Mouse (Mus musculus) midbrain, embryonic 16.5 days (tissue): ENCODE measurements at regions not wholly inside any gene's neighbourhood (a gene's known extent, or its start where the extent isn't known, plus 50 kb on each side); places are given as distances from the start of the nearest gene placed in this dataset.
"Not testable (repeated sequence)": the region's sequence is repeated elsewhere in the genome, so short reads cannot be mapped to it uniquely, and the experiment has no call there.

Experiments used
- ATAC-seq: fragments of 200-750 bp; cut with Nextera tagmentation; 2 replicates; pipeline ENCODE4 v1.8.0; 2017; ENCODE audit warnings: moderate TSS enrichment
- H3K27ac ChIP-seq: fragments of 300-500 bp; sonication (generic); 2 replicates; pipeline ENCODE4 v1.5.1; 2014; ENCODE audit warnings: mild to moderate bottlenecking, low read length, mixed read lengths
- H3K27me3 ChIP-seq: fragments of 300-500 bp; sonication (generic); 2 replicates; pipeline ENCODE4 v1.6.1; 2014; ENCODE audit warnings: low read depth, low read length, mixed read lengths; ENCODE audit not compliant: control insufficient read depth, insufficient read depth
- H3K36me3 ChIP-seq: fragments of 300-500 bp; sonication (generic); 2 replicates; pipeline ENCODE4 v1.6.1; 2014; ENCODE audit warnings: mild to moderate bottlenecking, low read length, moderate library complexity, mixed read lengths; ENCODE audit not compliant: control insufficient read depth, insufficient read depth
- H3K4me1 ChIP-seq: fragments of 300-500 bp; sonication (generic); 2 replicates; pipeline ENCODE4 v1.6.1; 2014; ENCODE audit warnings: mild to moderate bottlenecking, low read length, mixed read lengths; ENCODE audit not compliant: control insufficient read depth, insufficient read depth
- H3K4me2 ChIP-seq: fragments of 300-500 bp; sonication (generic); 2 replicates; pipeline ENCODE4 v1.6.1; 2014; ENCODE audit warnings: mild to moderate bottlenecking, low read length, mixed read lengths
- H3K4me3 ChIP-seq: fragments of 300-500 bp; sonication (generic); 2 replicates; pipeline ENCODE4 v1.5.1; 2014; ENCODE audit warnings: low read depth, mild to moderate bottlenecking, low read length, moderate library complexity, mixed read lengths
- H3K9ac ChIP-seq: fragments of 300-500 bp; sonication (generic); 2 replicates; pipeline ENCODE4 v1.6.1; 2014; ENCODE audit warnings: low read depth, low read length, mixed read lengths
- H3K9me3 ChIP-seq: fragments of 300-500 bp; sonication (generic); replicated peaks from 2 replicates; pipeline ENCODE4 v1.6.1; 2014; ENCODE audit warnings: mild to moderate bottlenecking, low read length, mixed read lengths; ENCODE audit not compliant: control insufficient read depth, poor library complexity, severe bottlenecking
- WGBS: fragments of 180-500 bp; shearing (Covaris S2); extraction: QIAGEN DNeasy Blood & Tissue Kit; methylation state at CpG from one replicate; pipeline ENCODE4 v1.1.7; 2014; 5-methylcytosine and 5-hydroxymethylcytosine counted together

DNA sequence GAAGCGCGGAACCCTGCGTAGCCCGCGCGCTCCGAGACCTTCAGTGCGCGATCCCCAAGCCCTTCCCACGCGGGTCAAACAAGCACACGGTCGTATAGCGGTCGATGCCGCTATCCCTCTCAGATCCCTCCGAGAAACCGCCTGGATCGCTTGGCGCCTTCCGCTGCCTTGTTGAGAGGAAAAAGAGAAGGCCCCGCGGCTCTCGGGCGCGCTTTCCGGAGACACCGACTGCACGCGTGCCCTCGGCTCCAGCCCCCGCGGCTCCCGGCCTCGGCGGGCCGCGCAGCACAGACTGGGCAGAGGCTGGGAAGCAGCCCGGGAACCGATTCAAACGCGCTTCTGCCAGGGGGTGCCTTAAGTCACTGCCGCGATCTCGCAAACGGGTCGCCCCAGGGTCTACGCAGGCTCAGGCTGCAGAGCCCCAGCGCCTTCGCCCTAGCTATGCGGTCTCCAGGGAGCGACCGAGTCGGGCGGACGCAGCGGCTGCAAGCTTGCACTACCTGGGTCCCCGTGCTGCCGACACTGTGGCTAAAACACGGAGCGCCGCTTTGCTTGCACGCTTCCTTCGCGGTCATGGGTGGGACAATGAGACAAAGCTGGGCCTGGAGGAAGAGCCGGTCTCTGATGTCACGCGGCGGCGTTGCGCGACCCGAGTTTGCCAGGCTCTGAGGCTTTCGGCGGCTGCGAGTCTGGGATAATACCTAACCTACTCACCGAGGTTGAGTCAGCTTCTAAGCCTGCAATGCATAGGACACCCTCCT, 87.3 kb downstream of the Crisp4 start:
- Histone ChIP-seq H3K4me2 (peak overlapping the region; percentile 77), H3K27me3 (no peaks in the 10 kb centered on the region; the same call in 1 of the 2 replicates), H3K27ac (peak overlapping the region; percentile 67), H3K9me3 (no peaks in the 10 kb centered on the region), H3K4me3 (peak overlapping the region; percentile 60), H3K36me3 (no peaks in the 10 kb centered on the region), H3K9ac (peak overlapping the region; percentile 75), H3K4me1 (peaks cover 11% of the 10 kb centered on the region)
- peak; percentile 92 for ATAC-seq
- under 1% methylated on average over 77 of the region's 77 CpGs for WGBS

DNA sequence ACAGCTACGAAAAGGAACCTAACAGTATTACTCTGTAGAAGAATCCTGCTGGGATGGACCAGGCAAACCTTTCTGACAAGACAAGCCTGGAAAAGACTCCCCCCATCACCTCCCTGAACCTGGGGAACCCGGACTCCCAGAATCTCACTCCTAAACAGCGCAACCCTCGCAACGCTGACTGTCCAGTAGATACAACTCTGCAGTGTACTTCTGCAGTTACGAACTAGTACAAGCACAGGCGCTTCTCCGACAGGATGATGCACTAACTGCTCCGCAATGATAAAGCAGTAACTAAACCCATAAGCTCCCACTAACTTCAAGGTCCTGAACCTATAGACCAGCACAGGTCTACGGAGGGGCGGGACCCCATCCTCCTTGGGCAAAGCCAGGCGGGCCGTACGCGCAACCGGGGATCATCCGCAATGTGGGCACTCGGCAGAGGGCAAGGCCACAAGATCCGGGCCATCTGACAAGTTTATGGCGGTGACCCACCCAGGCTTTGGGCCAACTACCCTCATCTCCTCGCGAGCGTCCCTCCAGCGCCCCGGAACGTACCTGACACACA, 88.0 kb downstream of the Crisp4 start:
- Histone ChIP-seq H3K9me3 (no peaks in the 10 kb centered on the region), H3K27ac (peak overlapping the region; percentile 67), H3K4me2 (peak overlapping the region; percentile 77), H3K4me1 (peaks cover 11% of the 10 kb centered on the region), H3K4me3 (peak overlapping the region; percentile 60), H3K27me3 (no peaks in the 10 kb centered on the region; the same call in 1 of the 2 replicates), H3K36me3 (no peaks in the 10 kb centered on the region), H3K9ac (peak overlapping the region; percentile 75)
- WGBS = under 1% methylated on average over 26 of the region's 26 CpGs
- ATAC-seq = peak; percentile 63

DNA sequence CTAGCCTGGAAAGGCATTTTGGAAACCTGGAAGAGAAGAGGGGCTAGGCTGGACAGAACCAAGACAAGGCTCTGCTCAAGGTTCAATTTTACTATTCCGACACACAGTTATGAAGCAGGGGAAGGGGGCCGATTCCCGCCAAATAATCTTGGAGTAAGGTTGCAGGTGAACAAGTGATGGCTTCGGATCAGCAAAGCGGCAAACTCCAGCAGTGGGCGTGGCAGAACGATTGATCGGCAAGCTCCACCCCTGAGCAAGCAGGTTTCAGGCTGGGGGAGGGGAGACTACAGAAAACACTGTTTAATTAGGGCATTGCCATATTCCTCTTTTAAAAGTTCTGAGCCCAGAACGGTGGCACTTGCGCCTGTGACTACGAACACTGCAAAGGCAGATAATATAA, 88.7 kb downstream of the Crisp4 start:
- WGBS = 9% methylated on average over 11 of the region's 11 CpGs
- Histone ChIP-seq H3K4me1 (peaks cover 11% of the 10 kb centered on the region), H3K4me2 (peak overlapping the region; percentile 77), H3K4me3 (peak overlapping the region; percentile 60)
- H3K27me3 ChIP-seq, H3K27ac ChIP-seq, ATAC-seq, H3K9me3 ChIP-seq, H3K9ac ChIP-seq, H3K36me3 ChIP-seq: not testable (repeated sequence)

DNA sequence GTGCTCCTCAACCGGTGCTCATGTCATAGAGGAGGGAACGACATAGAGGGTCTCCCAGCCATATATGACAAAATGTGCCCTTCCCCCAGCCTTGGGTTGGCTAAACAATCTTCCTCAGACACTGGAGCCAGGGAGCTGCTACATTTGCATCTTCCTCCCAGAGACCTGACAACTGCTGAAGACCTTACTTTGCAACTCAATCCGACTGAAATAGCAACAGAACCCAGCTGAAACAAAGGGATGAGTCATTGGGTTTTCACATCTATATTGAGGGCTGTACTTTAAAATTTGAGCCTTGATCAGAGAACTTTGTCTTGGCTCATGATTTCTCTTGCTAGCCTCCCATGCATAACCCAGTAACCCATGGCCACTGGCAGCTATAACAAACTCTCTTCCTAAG, 115.5 kb downstream of the Crisp4 start:
- 51% methylated on average over 3 of the region's 3 CpGs for WGBS
- no peaks in the 10 kb centered on the region for H3K9me3 ChIP-seq
- no peaks in the 10 kb centered on the region for H3K27me3 ChIP-seq
- H3K27ac ChIP-seq = no peak overlapping the region
- H3K4me3 ChIP-seq = no peak overlapping the region
- H3K9ac ChIP-seq = no peak overlapping the region
- no peaks in the 10 kb centered on the region for H3K4me1 ChIP-seq
- no peaks in the 10 kb centered on the region for H3K36me3 ChIP-seq
- ATAC-seq = no peak
- H3K4me2 ChIP-seq = no peak overlapping the region

DNA sequence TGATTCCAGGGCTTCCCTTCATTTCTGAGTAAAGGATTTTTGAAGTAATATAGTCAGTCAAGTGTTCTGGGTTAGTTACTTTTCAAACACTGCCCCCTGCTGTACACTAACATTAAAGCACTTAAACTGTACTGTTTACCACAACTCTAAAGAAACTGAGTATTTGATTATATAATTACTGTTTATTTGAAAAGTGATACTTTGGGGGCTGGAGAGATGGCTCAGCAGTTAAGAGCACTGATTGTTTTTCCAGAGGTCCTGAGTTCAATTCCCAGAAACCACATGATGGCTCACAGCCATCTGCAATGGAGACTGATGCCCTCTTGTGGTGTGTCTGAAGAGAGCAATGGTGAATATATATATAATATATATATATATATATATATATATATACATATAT, 132.8 kb downstream of the Crisp4 start:
- ATAC-seq, H3K27ac ChIP-seq, H3K4me2 ChIP-seq, H3K4me1 ChIP-seq, H3K36me3 ChIP-seq, H3K9me3 ChIP-seq, H3K4me3 ChIP-seq, H3K9ac ChIP-seq, H3K27me3 ChIP-seq: not testable (repeated sequence)

DNA sequence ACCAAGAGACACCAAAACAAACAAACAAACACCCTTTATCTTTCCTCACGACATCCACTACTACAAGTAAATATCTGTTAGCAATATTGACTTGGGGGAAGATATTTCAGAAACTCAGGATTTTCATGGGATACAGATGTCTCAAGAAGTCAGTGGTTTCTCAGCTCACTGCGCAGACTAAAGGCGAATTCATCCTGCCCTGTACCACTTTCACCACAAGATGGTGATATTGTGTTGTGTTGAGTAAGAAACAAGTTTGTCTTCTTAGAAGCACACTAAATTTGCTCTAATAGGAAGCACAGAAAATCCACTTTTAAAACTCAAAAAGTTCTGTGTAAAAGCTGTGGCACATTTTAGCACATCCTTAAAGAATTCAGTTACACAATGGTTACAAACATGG, 165.1 kb downstream of the Crisp4 start:
- H3K27ac ChIP-seq = no peak overlapping the region
- H3K9me3 ChIP-seq = no peaks in the 10 kb centered on the region
- no peak overlapping the region for H3K9ac ChIP-seq
- H3K4me2 ChIP-seq = no peak overlapping the region
- ATAC-seq = peak; percentile 81
- WGBS = 12% methylated on average over 3 of the region's 3 CpGs
- H3K36me3 ChIP-seq = no peaks in the 10 kb centered on the region
- H3K4me3 ChIP-seq = no peak overlapping the region
- H3K4me1 ChIP-seq = no peaks in the 10 kb centered on the region
- H3K27me3 ChIP-seq = no peaks in the 10 kb centered on the region

DNA sequence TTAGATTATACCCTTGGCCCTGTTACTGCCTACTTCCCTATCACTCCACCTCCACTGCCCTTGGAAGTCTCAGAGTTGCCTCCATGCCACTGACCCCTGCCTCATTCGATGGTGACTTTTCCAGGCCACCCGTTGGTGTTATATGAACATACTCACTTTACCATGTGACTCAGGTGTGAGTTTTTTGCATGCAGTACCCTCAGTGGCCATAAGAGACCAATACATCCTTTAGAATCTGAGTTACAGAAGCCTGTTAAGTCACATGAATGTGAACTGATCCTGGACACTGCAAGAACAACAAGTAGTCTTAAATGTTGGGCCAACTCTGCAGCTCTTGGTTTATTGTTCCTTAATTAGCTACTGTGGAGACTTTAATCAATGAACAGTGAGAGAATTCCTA, 167.6 kb downstream of the Crisp4 start:
- 89% methylated on average over 2 of the region's 2 CpGs for WGBS
- no peak overlapping the region for H3K9ac ChIP-seq
- no peaks in the 10 kb centered on the region for H3K4me1 ChIP-seq
- H3K9me3 ChIP-seq = no peaks in the 10 kb centered on the region
- no peaks in the 10 kb centered on the region for H3K36me3 ChIP-seq
- no peak overlapping the region for H3K4me2 ChIP-seq
- no peak overlapping the region for H3K4me3 ChIP-seq
- H3K27ac ChIP-seq = no peak overlapping the region
- ATAC-seq = no peak
- no peaks in the 10 kb centered on the region for H3K27me3 ChIP-seq

DNA sequence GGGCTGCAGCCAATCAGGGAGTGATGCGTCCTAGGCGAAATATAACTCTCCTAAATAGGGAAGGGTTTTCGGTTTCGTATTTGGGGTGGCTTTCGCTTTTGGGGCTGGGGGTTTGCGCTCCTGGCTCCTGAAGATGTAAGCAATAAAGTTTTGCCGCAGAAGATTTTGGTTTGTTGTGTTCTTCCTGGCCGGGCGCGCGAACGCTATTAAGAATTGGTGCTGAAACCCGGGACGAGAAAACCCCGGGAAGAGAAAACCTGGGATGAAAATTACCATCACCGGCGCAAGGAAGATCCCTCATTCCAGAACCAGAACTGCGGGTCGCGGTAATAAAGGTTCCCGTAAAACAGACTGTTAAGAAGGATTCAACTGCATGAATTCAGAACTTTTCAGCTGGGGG, 188.8 kb downstream of the Crisp4 start:
- H3K27me3 ChIP-seq = not testable (repeated sequence)

DNA sequence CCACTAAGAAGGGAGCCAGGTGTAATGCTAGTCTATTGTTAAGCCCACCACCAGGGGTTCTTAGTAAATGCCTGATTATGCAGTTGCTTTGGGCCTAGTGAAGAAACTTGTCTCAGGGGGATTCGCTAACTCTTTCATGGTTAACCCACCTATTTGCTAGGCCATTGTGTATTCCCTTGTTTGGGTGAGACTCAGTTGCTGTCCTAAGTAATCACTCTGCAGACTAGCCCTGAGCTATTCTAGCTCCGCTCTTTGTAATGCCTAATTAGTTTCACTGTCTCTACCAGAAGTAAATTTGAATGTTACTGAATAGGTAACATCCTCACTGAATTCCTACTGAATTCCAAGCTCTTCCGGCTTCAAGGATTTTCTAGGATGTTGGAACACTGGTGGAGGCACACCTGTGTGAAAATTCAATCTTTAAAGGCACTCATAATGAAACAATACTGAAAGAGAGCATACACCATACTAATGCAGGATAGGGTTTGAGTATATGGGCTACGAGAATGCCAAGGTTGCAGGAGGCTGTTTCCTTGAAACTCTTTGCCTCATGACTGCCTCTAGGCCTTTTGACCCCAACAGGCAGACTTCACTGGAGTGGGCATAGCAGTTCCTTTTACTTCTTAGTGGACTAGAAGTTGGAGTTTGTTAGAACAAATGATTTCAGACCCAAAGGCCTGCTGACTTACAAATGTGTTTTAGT, 213.4 kb downstream of the Crisp4 start:
- H3K9ac ChIP-seq, H3K9me3 ChIP-seq, H3K27me3 ChIP-seq, H3K4me3 ChIP-seq, ATAC-seq, H3K4me2 ChIP-seq, H3K27ac ChIP-seq, H3K4me1 ChIP-seq, H3K36me3 ChIP-seq: not testable (repeated sequence)
- 67% methylated on average over 4 of the region's 4 CpGs for WGBS

More for the DNA sequence above, 188.8 kb downstream of the Crisp4 start:
- H3K4me3 ChIP-seq, H3K4me1 ChIP-seq, H3K27ac ChIP-seq, H3K4me2 ChIP-seq, H3K9me3 ChIP-seq, H3K36me3 ChIP-seq, ATAC-seq, H3K9ac ChIP-seq: not testable (repeated sequence)
- 96% methylated on average over 11 of the region's 21 CpGs for WGBS
